Mouse (Mus musculus): ENCODE measurements at regions not wholly inside any gene's neighbourhood (a gene's known extent, or its start where the extent isn't known, plus 50 kb on each side); places are given as distances from the start of the nearest gene placed in this dataset.

- TF ChIP-seq CTCF (IDR thresholded peaks at IDR 0.05; ENCODE audit: low read depth) (0 out of 2 replicates have a peak, but pooled peaks have one; percentile 6), EP300 (optimal IDR thresholded peaks at IDR 0.05) (no peak)
- Histone ChIP-seq H3K27ac (replicated peaks) (no peak overlapping the region), H3K4me2 (replicated peaks; ENCODE audit: low read depth) (no peak overlapping the region), H3K4me3 (ENCODE audit: low read depth, low read length) (no peak overlapping the region), H3K36me3 (ENCODE audit: control insufficient read depth, insufficient read depth, low read length) (no peaks in the 10 kb centered on the region), H3K9me3 (ENCODE audit: control insufficient read depth, low read length) (no peaks in the 10 kb centered on the region), H3K4me1 (replicated peaks; ENCODE audit: control insufficient read depth, insufficient read depth) (no peaks in the 10 kb centered on the region), H3K9ac (ENCODE audit: low read length) (no peak overlapping the region), H3K27me3 (ENCODE audit: control insufficient read depth, insufficient read depth, low read length) (no peaks in the 10 kb centered on the region)
- DNase-seq (ENCODE audit: low spot score) = no peak
- no peak for ATAC-seq (ENCODE audit: low FRiP score, low TSS enrichment)
- 36% methylated on average over 5 of the region's 5 CpGs for WGBS
Observed at GRCm38 (mm10) chr12:107700317-107700716, 211.9 kb downstream of the 3110018I06Rik start.

GRCm38 (mm10) chr12:107700868-107701597, 212.6 kb downstream of the 3110018I06Rik start:
- H3K4me1 ChIP-seq (replicated peaks; ENCODE audit: control insufficient read depth, insufficient read depth) = no peaks in the 10 kb centered on the region
- H3K9ac ChIP-seq (ENCODE audit: low read length) = no peak overlapping the region
- ATAC-seq (ENCODE audit: low FRiP score, low TSS enrichment) (no peak), DNase-seq (ENCODE audit: low spot score) (no peak)
- no peak overlapping the region for H3K4me3 ChIP-seq (ENCODE audit: low read depth, low read length)
- H3K27me3 ChIP-seq (ENCODE audit: control insufficient read depth, insufficient read depth, low read length) = no peaks in the 10 kb centered on the region
- H3K9me3 ChIP-seq (ENCODE audit: control insufficient read depth, low read length) = no peaks in the 10 kb centered on the region
- no peaks in the 10 kb centered on the region for H3K36me3 ChIP-seq (ENCODE audit: control insufficient read depth, insufficient read depth, low read length)
- 75% methylated on average over 19 of the region's 19 CpGs for WGBS
- no peak for TF ChIP-seq EP300 (optimal IDR thresholded peaks at IDR 0.05)
- no peak for TF ChIP-seq CTCF (IDR thresholded peaks at IDR 0.05; ENCODE audit: low read depth)
- no peak overlapping the region for H3K4me2 ChIP-seq (replicated peaks; ENCODE audit: low read depth)
- no peak overlapping the region for H3K27ac ChIP-seq (replicated peaks)

- Histone ChIP-seq H3K9me3 (ENCODE audit: control insufficient read depth, low read length) (no peaks in the 10 kb centered on the region), H3K4me3 (ENCODE audit: low read depth, low read length) (no peak overlapping the region), H3K4me1 (replicated peaks; ENCODE audit: control insufficient read depth, insufficient read depth) (no peaks in the 10 kb centered on the region), H3K27ac (replicated peaks) (no peak overlapping the region), H3K27me3 (ENCODE audit: control insufficient read depth, insufficient read depth, low read length) (no peaks in the 10 kb centered on the region), H3K36me3 (ENCODE audit: control insufficient read depth, insufficient read depth, low read length) (no peaks in the 10 kb centered on the region), H3K9ac (ENCODE audit: low read length) (no peak overlapping the region), H3K4me2 (replicated peaks; ENCODE audit: low read depth) (no peak overlapping the region)
- WGBS = 65% methylated on average over 6 of the region's 6 CpGs
- TF ChIP-seq CTCF (IDR thresholded peaks at IDR 0.05; ENCODE audit: low read depth) (no peak), EP300 (optimal IDR thresholded peaks at IDR 0.05) (no peak)
- DNase-seq (ENCODE audit: low spot score) (no peak), ATAC-seq (ENCODE audit: low FRiP score, low TSS enrichment) (no peak)
Observed at GRCm38 (mm10) chr12:107708812-107709211, 220.4 kb downstream of the 3110018I06Rik start.

GRCm38 (mm10) chr12:107711017-107711416, 222.6 kb downstream of the 3110018I06Rik start:
- Histone ChIP-seq H3K4me1 (replicated peaks; ENCODE audit: control insufficient read depth, insufficient read depth) (no peaks in the 10 kb centered on the region), H3K36me3 (ENCODE audit: control insufficient read depth, insufficient read depth, low read length) (no peaks in the 10 kb centered on the region), H3K9ac (ENCODE audit: low read length) (no peak overlapping the region), H3K27me3 (ENCODE audit: control insufficient read depth, insufficient read depth, low read length) (no peaks in the 10 kb centered on the region), H3K4me3 (ENCODE audit: low read depth, low read length) (no peak overlapping the region), H3K27ac (replicated peaks) (no peak overlapping the region), H3K9me3 (ENCODE audit: control insufficient read depth, low read length) (no peaks in the 10 kb centered on the region), H3K4me2 (replicated peaks; ENCODE audit: low read depth) (no peak overlapping the region)
- ATAC-seq (ENCODE audit: low FRiP score, low TSS enrichment) (no peak), DNase-seq (ENCODE audit: low spot score) (no peak)
- TF ChIP-seq CTCF (IDR thresholded peaks at IDR 0.05; ENCODE audit: low read depth) = no peak
- no peak for TF ChIP-seq EP300 (optimal IDR thresholded peaks at IDR 0.05)
- 45% methylated on average over 7 of the region's 7 CpGs for WGBS

- Histone ChIP-seq H3K4me3 (ENCODE audit: low read depth, low read length) (no peak overlapping the region), H3K27me3 (ENCODE audit: control insufficient read depth, insufficient read depth, low read length) (no peaks in the 10 kb centered on the region), H3K4me2 (replicated peaks; ENCODE audit: low read depth) (no peak overlapping the region), H3K9ac (ENCODE audit: low read length) (no peak overlapping the region), H3K4me1 (replicated peaks; ENCODE audit: control insufficient read depth, insufficient read depth) (no peaks in the 10 kb centered on the region), H3K36me3 (ENCODE audit: control insufficient read depth, insufficient read depth, low read length) (no peaks in the 10 kb centered on the region), H3K9me3 (ENCODE audit: control insufficient read depth, low read length) (no peaks in the 10 kb centered on the region), H3K27ac (replicated peaks) (no peak overlapping the region)
- 46% methylated on average over 3 of the region's 3 CpGs for WGBS
- ATAC-seq (ENCODE audit: low FRiP score, low TSS enrichment) (no peak), DNase-seq (ENCODE audit: low spot score) (no peak)
- no peak for TF ChIP-seq EP300 (optimal IDR thresholded peaks at IDR 0.05)
- no peak for TF ChIP-seq CTCF (IDR thresholded peaks at IDR 0.05; ENCODE audit: low read depth)
Observed at GRCm38 (mm10) chr12:107711675-107712074, 223.2 kb downstream of the 3110018I06Rik start.

GRCm38 (mm10) chr12:107713191-107713590, 224.8 kb downstream of the 3110018I06Rik start:
- TF ChIP-seq CTCF (IDR thresholded peaks at IDR 0.05; ENCODE audit: low read depth) = no peak
- TF ChIP-seq EP300 (optimal IDR thresholded peaks at IDR 0.05) = no peak
- no peak for DNase-seq (ENCODE audit: low spot score)
- no peak for ATAC-seq (ENCODE audit: low FRiP score, low TSS enrichment)
- Histone ChIP-seq H3K9me3 (ENCODE audit: control insufficient read depth, low read length) (no peaks in the 10 kb centered on the region), H3K27me3 (ENCODE audit: control insufficient read depth, insufficient read depth, low read length) (no peaks in the 10 kb centered on the region), H3K4me2 (replicated peaks; ENCODE audit: low read depth) (no peak overlapping the region), H3K4me3 (ENCODE audit: low read depth, low read length) (no peak overlapping the region), H3K36me3 (ENCODE audit: control insufficient read depth, insufficient read depth, low read length) (no peaks in the 10 kb centered on the region), H3K27ac (replicated peaks) (no peak overlapping the region), H3K9ac (ENCODE audit: low read length) (no peak overlapping the region), H3K4me1 (replicated peaks; ENCODE audit: control insufficient read depth, insufficient read depth) (no peaks in the 10 kb centered on the region)
- 61% methylated on average over 14 of the region's 14 CpGs for WGBS

Data from stomach, postnatal 0 days (tissue).